Mouse (Mus musculus) bone marrow, adult 2 months (tissue): Measurements from ENCODE around the gene Yeats2. TPM values are rescaled to one million over a fixed set of nuclear protein-coding genes. Genes with fewer than 3 reads are reported as not detected.

Experiments used
- H3K27ac ChIP-seq: fragments of 200-500 bp; 2 replicates; pipeline ENCODE4 v1.5.1; 2012; ENCODE audit warnings: low read depth, mild to moderate bottlenecking, control low read depth, inconsistent platforms, low read length; ENCODE audit not compliant: control insufficient read depth, poor library complexity, insufficient read depth
- H3K4me1 ChIP-seq: fragments of 200-500 bp; 2 replicates; pipeline ENCODE4 v1.6.1; 2011; ENCODE audit warnings: low read length; ENCODE audit not compliant: control insufficient read depth, insufficient read depth
- H3K4me3 ChIP-seq: fragments of 200-500 bp; replicated peaks from 2 replicates; pipeline ENCODE3; 2011; ENCODE audit warnings: mild to moderate bottlenecking, low read depth, low read length, control low read depth; ENCODE audit not compliant: control insufficient read depth
- CTCF ChIP-seq: fragments of 200-500 bp; IDR thresholded peaks from 2 replicates; pipeline ENCODE4 v1.5.1; 2011; ENCODE audit warnings: low read length, control low read depth; ENCODE audit not compliant: control insufficient read depth, insufficient read depth
- POLR2A ChIP-seq: fragments of 200-500 bp; IDR thresholded peaks from 2 replicates; pipeline ENCODE4 v1.6.1; 2011; ENCODE audit warnings: low read depth, mild to moderate bottlenecking, control low read depth, low read length, borderline replicate concordance; ENCODE audit not compliant: control insufficient read depth
- WGBS: fragments of 180-500 bp; shearing (Covaris S2); methylation state at CpG from one replicate; pipeline ENCODE4 v1.1.7; 2018; 5-methylcytosine and 5-hydroxymethylcytosine counted together
- polyA plus RNA-seq: library from polyadenylated mRNA; stranded (reverse); fragments of >200 nt; gene quantifications from 2 replicates; pipeline ENCODE4 v1.2.4, GENCODE M21; 2011; ENCODE audit warnings: low replicate concordance; ENCODE audit not compliant: missing spikeins, insufficient read depth, insufficient read length

Gene Yeats2
- polyA plus RNA-seq, 1 experiment: 17.7 TPM

GRCm38 (mm10) chr16:20169471-20170106 is 28.7 kb downstream of the Yeats2 start:
- no peak overlapping the region for H3K27ac ChIP-seq
- 78% methylated on average over 3 of the region's 3 CpGs for WGBS
- H3K4me1 ChIP-seq: no peaks in the 10 kb centered on the region; the same call in 1 of the 2 replicates
- no peak for TF ChIP-seq POLR2A
- no peak for TF ChIP-seq CTCF
- H3K4me3 ChIP-seq: no peak overlapping the region

DNA sequence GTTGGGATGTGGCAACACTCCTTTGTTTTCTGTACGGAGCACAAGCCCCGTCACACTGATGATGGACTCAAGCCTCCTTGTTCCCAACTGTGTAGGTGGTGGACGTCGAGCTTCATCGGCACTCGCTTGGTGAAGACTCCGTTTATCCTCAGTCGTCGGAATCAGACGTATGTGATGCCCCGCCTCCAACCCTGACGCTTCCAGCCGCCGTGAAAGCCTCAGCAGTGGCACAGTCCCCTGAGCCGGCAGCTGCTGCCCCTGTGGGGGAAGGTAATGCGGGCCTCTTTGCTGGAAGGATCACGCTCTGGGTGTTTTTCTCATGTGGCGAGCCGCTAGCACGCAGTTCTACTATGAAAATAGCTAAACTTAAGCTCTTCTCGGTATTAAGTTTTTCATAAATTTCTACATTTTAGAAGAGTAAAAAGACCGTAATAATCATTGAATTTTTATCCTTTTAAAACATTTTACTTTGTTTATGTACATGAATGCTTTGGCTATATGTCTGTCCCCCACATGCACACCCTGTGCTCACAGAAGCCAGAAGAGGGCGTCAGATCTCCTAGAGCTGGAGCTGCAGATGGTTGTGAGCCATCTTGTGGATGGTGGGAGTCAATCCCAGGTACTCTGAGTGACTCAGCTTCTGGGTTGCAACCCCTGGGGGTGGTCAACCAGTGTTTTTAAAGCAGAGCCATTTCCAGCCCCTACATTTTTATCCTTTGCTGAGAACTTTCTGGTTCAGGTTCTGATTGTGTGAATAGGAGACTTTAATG is 38.7 kb downstream of the Yeats2 start:
- Histone ChIP-seq H3K4me3 (no peak overlapping the region), H3K4me1 (no peaks in the 10 kb centered on the region), H3K27ac (no peak overlapping the region)
- 91% methylated on average over 23 of the region's 23 CpGs for WGBS
- TF ChIP-seq CTCF (no peak), POLR2A (no peak)

DNA sequence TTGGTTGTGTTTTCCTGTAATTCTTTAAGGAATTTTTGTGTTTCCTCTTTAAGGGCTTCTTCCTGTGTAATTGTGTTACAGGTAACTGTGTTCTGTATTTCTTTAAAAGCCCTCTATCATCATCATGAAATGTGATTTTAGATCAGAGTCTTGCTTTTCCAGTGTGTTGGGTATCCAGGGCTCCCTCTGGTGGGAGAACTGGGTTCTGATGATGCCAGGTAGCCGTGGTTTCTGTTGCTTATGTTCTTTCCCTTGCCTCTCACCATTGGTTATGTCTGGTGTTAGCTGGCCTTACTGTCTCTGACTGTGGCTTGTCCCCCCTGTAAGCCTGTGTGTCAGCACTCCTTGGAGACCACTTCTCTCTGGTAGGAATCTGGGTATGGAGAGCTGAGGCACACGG is 44.5 kb downstream of the Yeats2 start:
- H3K27ac ChIP-seq: no peak overlapping the region
- TF ChIP-seq CTCF: peak; percentile 57
- TF ChIP-seq POLR2A: no peak
- 52% methylated on average over 2 of the region's 2 CpGs for WGBS

GRCm38 (mm10) chr16:20191161-20191882 is 50.5 kb downstream of the Yeats2 start:
- TF ChIP-seq POLR2A: no peak
- no peak for TF ChIP-seq CTCF
- H3K4me1 ChIP-seq: no peaks in the 10 kb centered on the region
- no peak overlapping the region for H3K4me3 ChIP-seq
- WGBS: 32% methylated on average over 3 of the region's 3 CpGs
- H3K27ac ChIP-seq: no peak overlapping the region

More for the DNA sequence above, 44.5 kb downstream of the Yeats2 start:
- Histone ChIP-seq H3K4me3 (no peak overlapping the region), H3K4me1 (no peaks in the 10 kb centered on the region)

DNA sequence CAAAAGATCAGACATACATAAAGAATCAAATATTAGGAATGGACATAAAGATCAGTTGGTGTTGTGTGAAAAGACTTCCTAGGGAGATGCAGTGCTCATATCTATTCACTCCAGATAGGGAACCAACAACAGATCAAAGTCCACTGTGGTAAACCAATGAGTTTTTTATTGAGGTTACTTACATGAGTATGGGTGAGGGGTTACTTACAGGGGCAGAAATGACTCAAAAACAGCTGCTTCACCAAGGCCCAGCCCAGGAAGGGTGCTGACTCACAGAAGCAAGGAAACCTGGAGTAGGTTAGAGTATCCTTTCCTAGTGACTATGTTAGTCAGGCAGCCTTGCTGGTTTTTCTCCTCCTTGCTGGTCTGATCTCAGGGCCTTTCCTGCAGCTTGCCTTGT is 51.2 kb downstream of the Yeats2 start:
- Histone ChIP-seq H3K27ac (no peak overlapping the region), H3K4me3 (no peak overlapping the region), H3K4me1 (no peaks in the 10 kb centered on the region)
- TF ChIP-seq POLR2A (no peak), CTCF (no peak)

GRCm38 (mm10) chr16:20195546-20195945 is 54.7 kb downstream of the Yeats2 start:
- TF ChIP-seq POLR2A: no peak
- TF ChIP-seq CTCF: peak; percentile 32; the same call in 1 of the 2 replicates
- H3K4me1 ChIP-seq: no peaks in the 10 kb centered on the region
- no peak overlapping the region for H3K27ac ChIP-seq
- 93% methylated on average over 3 of the region's 3 CpGs for WGBS
- H3K4me3 ChIP-seq: no peak overlapping the region

DNA sequence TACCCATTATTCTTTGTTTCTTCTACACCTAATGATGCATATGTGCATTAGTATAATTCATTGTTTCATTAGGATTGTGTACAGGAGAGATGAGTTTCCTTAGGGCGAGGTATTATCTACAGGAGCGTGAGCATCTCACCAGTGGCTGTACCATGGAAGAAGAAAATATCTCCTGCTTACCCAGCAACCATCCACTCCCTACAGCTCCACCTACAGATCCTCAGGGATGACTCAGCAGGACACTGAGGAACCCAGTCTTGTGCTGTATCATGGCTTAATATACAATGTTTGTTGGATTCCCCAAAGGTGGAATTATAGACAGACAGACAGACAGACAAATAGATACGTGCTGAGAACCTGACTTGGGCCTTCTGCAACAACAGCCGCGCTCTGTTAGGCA is 56.1 kb downstream of the Yeats2 start:
- Histone ChIP-seq H3K4me3 (no peak overlapping the region), H3K27ac (no peak overlapping the region), H3K4me1 (no peaks in the 10 kb centered on the region)
- TF ChIP-seq CTCF: no peak
- TF ChIP-seq POLR2A: no peak
- 91% methylated on average over 5 of the region's 5 CpGs for WGBS
